Mouse (Mus musculus) intestine, embryonic 15.5 days (tissue): ENCODE measurements around the gene Ttc16. TPM values are rescaled to one million over a fixed set of nuclear protein-coding genes. Genes with fewer than 3 reads are reported as not detected.

ENCODE experiments used
- ATAC-seq: fragments of 200-750 bp; cut with Nextera tagmentation; 2 replicates; pipeline ENCODE4 v1.8.0; 2017; ENCODE audit warnings: moderate TSS enrichment, moderate library complexity
- H3K27ac ChIP-seq: fragments of 300-500 bp; sonication (generic); 2 replicates; pipeline ENCODE4 v1.5.1; 2015; ENCODE audit warnings: mild to moderate bottlenecking, inconsistent platforms
- H3K27me3 ChIP-seq: fragments of 300-500 bp; sonication (generic); replicated peaks from 2 replicates; pipeline ENCODE4 v1.6.1; 2015; ENCODE audit warnings: inconsistent platforms
- H3K36me3 ChIP-seq: fragments of 300-500 bp; sonication (generic); 2 replicates; pipeline ENCODE4 v1.6.1; 2015; ENCODE audit warnings: inconsistent platforms
- H3K4me1 ChIP-seq: fragments of 300-500 bp; sonication (generic); replicated peaks from 2 replicates; pipeline ENCODE4 v1.6.1; 2015; ENCODE audit warnings: inconsistent platforms
- H3K4me2 ChIP-seq: fragments of 300-500 bp; sonication (generic); replicated peaks from 2 replicates; pipeline ENCODE4 v1.6.1; 2015; ENCODE audit warnings: mild to moderate bottlenecking, inconsistent platforms
- H3K4me3 ChIP-seq: fragments of 300-500 bp; sonication (generic); replicated peaks from 2 replicates; pipeline ENCODE4 v1.5.1; 2015; ENCODE audit warnings: inconsistent platforms
- H3K9ac ChIP-seq: fragments of 300-500 bp; sonication (generic); 2 replicates; pipeline ENCODE4 v1.6.1; 2015; ENCODE audit warnings: inconsistent platforms
- H3K9me3 ChIP-seq: fragments of 300-500 bp; sonication (generic); 2 replicates; pipeline ENCODE4 v1.6.1; 2016; ENCODE audit warnings: inconsistent platforms
- WGBS: fragments of 180-500 bp; shearing (Covaris S2); methylation state at CpG from one replicate; pipeline ENCODE4 v1.1.7; 2015; 5-methylcytosine and 5-hydroxymethylcytosine counted together
- polyA plus RNA-seq: library from polyadenylated mRNA; unstranded; fragments of >200 nt; fragmentation: Nextera tagmentation; extraction: Ambion mirVana; gene quantifications from 2 replicates; pipeline ENCODE4 v1.2.1, GENCODE M21; 2015

Ttc16 gene
- polyA plus RNA-seq, 1 experiment from 2014 or later: 0.29 TPM

- peak; percentile 39; the same call in 1 of the 2 replicates for ATAC-seq
- H3K9me3 ChIP-seq: no peaks in the 10 kb centered on the region
- peaks cover 9% of the 10 kb centered on the region; the same call in 1 of the 2 replicates for H3K4me1 ChIP-seq
- H3K27ac ChIP-seq: no peak overlapping the region
- no peak overlapping the region for H3K4me3 ChIP-seq
- H3K9ac ChIP-seq: no peak overlapping the region
- H3K4me2 ChIP-seq: peak overlapping the region; percentile 72; the same call in 1 of the 2 replicates
- H3K27me3 ChIP-seq: no peaks in the 10 kb centered on the region
- peaks cover 21% of the 10 kb centered on the region for H3K36me3 ChIP-seq
- WGBS: 36% methylated on average over 6 of the region's 6 CpGs
These were observed 18.8 kb downstream of the Ttc16 start for GRCm38 (mm10) chr2:32756674-32757055.

- peak overlapping the region; percentile 42; the same call in 1 of the 2 replicates for H3K4me3 ChIP-seq
- no peaks in the 10 kb centered on the region for H3K9me3 ChIP-seq
- H3K9ac ChIP-seq: no peak overlapping the region
- no peak for ATAC-seq
- H3K27ac ChIP-seq: no peak overlapping the region
- peaks cover 22% of the 10 kb centered on the region for H3K36me3 ChIP-seq
- peak overlapping the region; percentile 65 for H3K4me2 ChIP-seq
- WGBS: 71% methylated on average over 10 of the region's 10 CpGs
- no peaks in the 10 kb centered on the region for H3K27me3 ChIP-seq
- H3K4me1 ChIP-seq: peaks cover 8% of the 10 kb centered on the region
These were observed 23.3 kb downstream of the Ttc16 start for GRCm38 (mm10) chr2:32752181-32752580.

GRCm38 (mm10) chr2:32751665-32752033 lies 23.8 kb downstream of the Ttc16 start:
- WGBS: 30% methylated on average over 10 of the region's 10 CpGs
- Histone ChIP-seq H3K4me3 (peak overlapping the region; percentile 42), H3K4me1 (peaks cover 8% of the 10 kb centered on the region), H3K27ac (peak overlapping the region; percentile 41), H3K27me3 (no peaks in the 10 kb centered on the region), H3K9ac (peak overlapping the region; percentile 39; the same call in 1 of the 2 replicates), H3K4me2 (peak overlapping the region; percentile 65), H3K36me3 (peaks cover 25% of the 10 kb centered on the region), H3K9me3 (no peaks in the 10 kb centered on the region)
- ATAC-seq: peak; percentile 57

- Histone ChIP-seq H3K36me3 (peaks cover 27% of the 10 kb centered on the region), H3K4me2 (peak overlapping the region; percentile 65), H3K4me1 (peaks cover 8% of the 10 kb centered on the region), H3K4me3 (peak overlapping the region; percentile 42), H3K27ac (peak overlapping the region; percentile 41), H3K9me3 (no peaks in the 10 kb centered on the region), H3K27me3 (no peaks in the 10 kb centered on the region), H3K9ac (peak overlapping the region; percentile 39; the same call in 1 of the 2 replicates)
- ATAC-seq: peak; percentile 95
- 18% methylated on average over 31 of the region's 31 CpGs for WGBS
These were observed 24.4 kb downstream of the Ttc16 start for GRCm38 (mm10) chr2:32750887-32751664.

- peaks cover 29% of the 10 kb centered on the region for H3K36me3 ChIP-seq
- WGBS: 67% methylated on average over 7 of the region's 7 CpGs
These were observed 25.2 kb downstream of the Ttc16 start for GRCm38 (mm10) chr2:32750199-32750598.

GRCm38 (mm10) chr2:32749082-32749481 lies 26.4 kb downstream of the Ttc16 start:
- no peaks in the 10 kb centered on the region for H3K27me3 ChIP-seq
- 87% methylated on average over 16 of the region's 16 CpGs for WGBS
- H3K4me1 ChIP-seq: peaks cover 8% of the 10 kb centered on the region
- no peak overlapping the region for H3K4me3 ChIP-seq
- no peak overlapping the region for H3K27ac ChIP-seq
- H3K9me3 ChIP-seq: no peaks in the 10 kb centered on the region
- ATAC-seq: no peak
- no peak overlapping the region for H3K9ac ChIP-seq
- no peak overlapping the region for H3K4me2 ChIP-seq
- H3K36me3 ChIP-seq: peaks cover 22% of the 10 kb centered on the region

More at GRCm38 (mm10) chr2:32750199-32750598, 25.2 kb downstream of the Ttc16 start:
- no peaks in the 10 kb centered on the region for H3K9me3 ChIP-seq
- H3K4me3 ChIP-seq: no peak overlapping the region
- peaks cover 8% of the 10 kb centered on the region for H3K4me1 ChIP-seq
- no peak overlapping the region for H3K4me2 ChIP-seq
- no peaks in the 10 kb centered on the region for H3K27me3 ChIP-seq
- H3K27ac ChIP-seq: no peak overlapping the region
- ATAC-seq: no peak
- no peak overlapping the region for H3K9ac ChIP-seq

GRCm38 (mm10) chr2:32744272-32744982 lies 31.0 kb downstream of the Ttc16 start:
- Histone ChIP-seq H3K27me3 (peaks cover 30% of the 10 kb centered on the region), H3K9me3 (no peaks in the 10 kb centered on the region), H3K4me3 (no peak overlapping the region), H3K9ac (no peak overlapping the region), H3K4me2 (no peak overlapping the region), H3K36me3 (0 out of 2 replicates have a peak, but pooled peaks cover 14% of the 10 kb centered on the region), H3K4me1 (peaks cover 19% of the 10 kb centered on the region), H3K27ac (no peak overlapping the region)
- 73% methylated on average over 15 of the region's 15 CpGs for WGBS
- no peak for ATAC-seq

GRCm38 (mm10) chr2:32742173-32742531 lies 33.3 kb downstream of the Ttc16 start:
- Histone ChIP-seq H3K9ac (no peak overlapping the region), H3K27me3 (peaks cover 30% of the 10 kb centered on the region), H3K4me1 (peaks cover 19% of the 10 kb centered on the region), H3K4me3 (peak overlapping the region; percentile 47), H3K4me2 (peak overlapping the region; percentile 94), H3K27ac (no peak overlapping the region), H3K9me3 (no peaks in the 10 kb centered on the region), H3K36me3 (0 out of 2 replicates have a peak, but pooled peaks cover 6% of the 10 kb centered on the region)
- 18% methylated on average over 18 of the region's 18 CpGs for WGBS
- ATAC-seq: peak; percentile 41

GRCm38 (mm10) chr2:32741273-32742172 lies 33.9 kb downstream of the Ttc16 start:
- Histone ChIP-seq H3K27ac (peak overlapping the region; percentile 23; the same call in 1 of the 2 replicates), H3K4me2 (peak overlapping the region; percentile 94), H3K4me1 (peaks cover 22% of the 10 kb centered on the region), H3K27me3 (peaks cover 30% of the 10 kb centered on the region), H3K4me3 (peak overlapping the region; percentile 47), H3K36me3 (0 out of 2 replicates have a peak, but pooled peaks cover 4% of the 10 kb centered on the region), H3K9me3 (no peaks in the 10 kb centered on the region), H3K9ac (peak overlapping the region; percentile 46)
- 5% methylated on average over 46 of the region's 58 CpGs for WGBS
- peak; percentile 73 for ATAC-seq

GRCm38 (mm10) chr2:32740916-32741272 lies 34.5 kb downstream of the Ttc16 start, which contains the start of gene 6330409D20Rik:
Gene 6330409D20Rik, minus strand, starts transcription at chr2:32741016.
- Histone ChIP-seq H3K9me3 (no peaks in the 10 kb centered on the region), H3K27me3 (peaks cover 30% of the 10 kb centered on the region), H3K4me2 (peak within 1 kb of the TSS; percentile 94), H3K27ac (peak within 1 kb of the TSS; percentile 23; the same call in 1 of the 2 replicates), H3K9ac (peak within 1 kb of the TSS; percentile 46), H3K4me3 (peak within 1 kb of the TSS; percentile 47), H3K4me1 (peaks cover 25% of the 10 kb centered on the region), H3K36me3 (0 out of 2 replicates have a peak, but pooled peaks cover under 1% of the 10 kb centered on the region)
- 8% methylated on average over 11 of the region's 11 CpGs for WGBS
- no peak for ATAC-seq

- no peaks in the 10 kb centered on the region for H3K36me3 ChIP-seq
- H3K27me3 ChIP-seq: peaks cover 30% of the 10 kb centered on the region
- H3K4me3 ChIP-seq: no peak overlapping the region
- no peak overlapping the region for H3K9ac ChIP-seq
- 72% methylated on average over 4 of the region's 4 CpGs for WGBS
- ATAC-seq: no peak
- no peak overlapping the region for H3K4me2 ChIP-seq
- H3K9me3 ChIP-seq: no peaks in the 10 kb centered on the region
- no peak overlapping the region for H3K27ac ChIP-seq
- H3K4me1 ChIP-seq: peaks cover 34% of the 10 kb centered on the region
These were observed 36.1 kb downstream of the Ttc16 start for GRCm38 (mm10) chr2:32739311-32739710.
